Mouse (Mus musculus): ENCODE results near the gene Ufc1. TPM values are rescaled to one million over a fixed set of nuclear protein-coding genes. Genes with fewer than 3 reads are reported as not detected.
A peak's percentile ranks its signal among the peaks of the same experiment; 100 is the strongest.

Ufc1 gene
- total and polyA plus RNA-seq, 2 experiments from 2014 or later: 90.1 to 142 TPM

GRCm38 (mm10) chr1:171272086-171272485, 22.7 kb downstream of the Ufc1 start:
- no peak overlapping the region for H3K9ac ChIP-seq (replicated peaks; ENCODE audit: low read length)
- H3K9me3 ChIP-seq (ENCODE audit: low read length): no peaks in the 10 kb centered on the region
- 91% methylated on average over 3 of the region's 3 CpGs for WGBS
- no peak overlapping the region for H3K4me3 ChIP-seq (ENCODE audit: low read length)
- ATAC-seq: no peak
- 0 out of 2 replicates have a peak, but pooled peaks cover 5% of the 10 kb centered on the region for H3K4me1 ChIP-seq (ENCODE audit: insufficient read depth, low read length)
- DNase-seq (ENCODE audit: low spot score): no peak
- H3K27me3 ChIP-seq (ENCODE audit: insufficient read depth, low read length): no peaks in the 10 kb centered on the region
- H3K36me3 ChIP-seq (ENCODE audit: insufficient read depth, low read length): peaks cover 43% of the 10 kb centered on the region
- no peak overlapping the region for H3K4me2 ChIP-seq (ENCODE audit: low read depth, low read length)
- H3K27ac ChIP-seq: no peak overlapping the region
- TF ChIP-seq CTCF (IDR thresholded peaks at IDR 0.05; ENCODE audit: low read depth): no peak

- Histone ChIP-seq H3K36me3 (ENCODE audit: insufficient read depth, low read length) (peaks cover 39% of the 10 kb centered on the region), H3K4me3 (ENCODE audit: low read length) (no peak overlapping the region), H3K27me3 (ENCODE audit: insufficient read depth, low read length) (no peaks in the 10 kb centered on the region), H3K9me3 (ENCODE audit: low read length) (no peaks in the 10 kb centered on the region), H3K27ac (no peak overlapping the region), H3K9ac (replicated peaks; ENCODE audit: low read length) (no peak overlapping the region), H3K4me1 (ENCODE audit: insufficient read depth, low read length) (0 out of 2 replicates have a peak, but pooled peaks cover 5% of the 10 kb centered on the region), H3K4me2 (ENCODE audit: low read depth, low read length) (peak overlapping the region; percentile 100; the same call in 1 of the 2 replicates)
- no peak for TF ChIP-seq CTCF (IDR thresholded peaks at IDR 0.05; ENCODE audit: low read depth)
- DNase-seq (ENCODE audit: low spot score): no peak
- WGBS: 73% methylated on average over 10 of the region's 10 CpGs
- ATAC-seq: no peak
Measured at GRCm38 (mm10) chr1:171271622-171272021, 23.2 kb downstream of the Ufc1 start.

- no peak for ATAC-seq
- Histone ChIP-seq H3K27ac (no peak overlapping the region), H3K4me3 (ENCODE audit: low read length) (peak overlapping the region; percentile 90), H3K4me2 (ENCODE audit: low read depth, low read length) (peak overlapping the region; percentile 100), H3K27me3 (ENCODE audit: insufficient read depth, low read length) (no peaks in the 10 kb centered on the region), H3K9ac (replicated peaks; ENCODE audit: low read length) (peak overlapping the region; percentile 92; the same call in 1 of the 2 replicates), H3K4me1 (ENCODE audit: insufficient read depth, low read length) (0 out of 2 replicates have a peak, but pooled peaks cover 5% of the 10 kb centered on the region), H3K36me3 (ENCODE audit: insufficient read depth, low read length) (peaks cover 35% of the 10 kb centered on the region), H3K9me3 (ENCODE audit: low read length) (no peaks in the 10 kb centered on the region)
- no peak for DNase-seq (ENCODE audit: low spot score)
- WGBS: 59% methylated on average over 9 of the region's 9 CpGs
- TF ChIP-seq CTCF (IDR thresholded peaks at IDR 0.05; ENCODE audit: low read depth): no peak
Measured at GRCm38 (mm10) chr1:171271196-171271595, 23.6 kb downstream of the Ufc1 start.

GRCm38 (mm10) chr1:171270573-171270900, 24.3 kb downstream of the Ufc1 start:
- peak overlapping the region; percentile 100 for H3K4me2 ChIP-seq (ENCODE audit: low read depth, low read length)
- WGBS: under 1% methylated on average over 19 of the region's 19 CpGs
- H3K36me3 ChIP-seq (ENCODE audit: insufficient read depth, low read length): peaks cover 30% of the 10 kb centered on the region
- peak; percentile 20 for DNase-seq (ENCODE audit: low spot score)
- H3K27me3 ChIP-seq (ENCODE audit: insufficient read depth, low read length): no peaks in the 10 kb centered on the region
- H3K9me3 ChIP-seq (ENCODE audit: low read length): no peaks in the 10 kb centered on the region
- H3K4me1 ChIP-seq (ENCODE audit: insufficient read depth, low read length): 0 out of 2 replicates have a peak, but pooled peaks cover 5% of the 10 kb centered on the region
- ATAC-seq: peak; percentile 71
- H3K9ac ChIP-seq (replicated peaks; ENCODE audit: low read length): peak overlapping the region; percentile 92
- TF ChIP-seq CTCF (IDR thresholded peaks at IDR 0.05; ENCODE audit: low read depth): no peak
- H3K4me3 ChIP-seq (ENCODE audit: low read length): peak overlapping the region; percentile 90
- H3K27ac ChIP-seq: peak overlapping the region; percentile 32; the same call in 1 of the 2 replicates

- H3K9ac ChIP-seq (replicated peaks; ENCODE audit: low read length): peak within 1 kb of the TSS; percentile 92
- peak within 1 kb of the TSS; percentile 100 for H3K4me2 ChIP-seq (ENCODE audit: low read depth, low read length)
- 0 out of 2 replicates have a peak, but pooled peaks have one; percentile 13 for TF ChIP-seq CTCF (IDR thresholded peaks at IDR 0.05; ENCODE audit: low read depth)
- WGBS: 3% methylated on average over 36 of the region's 36 CpGs
- DNase-seq (ENCODE audit: low spot score) (peak; percentile 93), ATAC-seq (peak; percentile 95)
- no peaks in the 10 kb centered on the region for H3K27me3 ChIP-seq (ENCODE audit: insufficient read depth, low read length)
- H3K4me3 ChIP-seq (ENCODE audit: low read length): peak within 1 kb of the TSS; percentile 90
- H3K36me3 ChIP-seq (ENCODE audit: insufficient read depth, low read length): peaks cover 24% of the 10 kb centered on the region
- H3K9me3 ChIP-seq (ENCODE audit: low read length): no peaks in the 10 kb centered on the region
- H3K27ac ChIP-seq: peak within 1 kb of the TSS; percentile 32
- 0 out of 2 replicates have a peak, but pooled peaks cover 5% of the 10 kb centered on the region for H3K4me1 ChIP-seq (ENCODE audit: insufficient read depth, low read length)
Measured at GRCm38 (mm10) chr1:171269848-171270572, 24.8 kb downstream of the Ufc1 start, which contains the start of gene B4galt3. TSS of gene B4galt3 (plus strand) at chr1:171270328.

DNA sequence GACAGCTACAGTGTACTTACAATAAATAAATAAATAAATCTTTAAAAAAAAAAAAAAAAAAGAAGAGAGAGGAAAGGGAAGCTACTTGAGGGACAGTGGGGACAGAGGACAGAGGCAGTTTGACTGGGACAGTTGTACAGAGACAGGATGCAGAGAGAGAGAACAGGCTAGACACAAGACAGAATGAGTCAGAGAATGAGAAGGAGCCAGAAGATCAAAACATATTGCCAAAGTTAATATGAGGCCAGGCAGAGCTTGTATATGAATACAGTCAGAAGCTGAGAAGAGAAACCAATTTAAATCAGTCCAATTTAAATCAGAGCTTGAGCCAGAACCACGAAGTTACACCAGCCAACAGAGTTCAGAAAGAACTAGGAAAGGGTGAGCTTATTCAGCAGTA, 26.5 kb downstream of the Ufc1 start:
- Histone ChIP-seq H3K4me3 (ENCODE audit: low read length) (no peak overlapping the region), H3K27ac (no peak overlapping the region), H3K36me3 (ENCODE audit: insufficient read depth, low read length) (peaks cover 8% of the 10 kb centered on the region; the same call in 1 of the 2 replicates), H3K9me3 (ENCODE audit: low read length) (no peaks in the 10 kb centered on the region), H3K4me2 (ENCODE audit: low read depth, low read length) (no peak overlapping the region), H3K4me1 (ENCODE audit: insufficient read depth, low read length) (0 out of 2 replicates have a peak, but pooled peaks cover 5% of the 10 kb centered on the region), H3K9ac (replicated peaks; ENCODE audit: low read length) (no peak overlapping the region), H3K27me3 (ENCODE audit: insufficient read depth, low read length) (no peaks in the 10 kb centered on the region)
- TF ChIP-seq CTCF (IDR thresholded peaks at IDR 0.05; ENCODE audit: low read depth): no peak
- no peak for DNase-seq (ENCODE audit: low spot score)
- 61% methylated on average over 1 of the region's 1 CpGs for WGBS
- no peak for ATAC-seq
